In genomic region chr4:140701049-140701715, GRCm38 (mm10) we compare ENCODE assay signal across 8 mouse cellular contexts. TPM values are rescaled to one million over a fixed set of nuclear protein-coding genes. Genes with fewer than 3 reads are reported as not detected.
DNase-seq lines count a peak whose midpoint lies in the region; ATAC-seq lines count a peak whose summit lies in the region.

No protein-coding gene starts in this region.

- H3K27me3 ChIP-seq in hindbrain, embryonic 12.5 days: peaks cover 30% of the 10 kb centered on the region

- peak overlapping the region; percentile 96 for H3K9ac ChIP-seq in hindbrain, embryonic 12.5 days

- H3K36me3 ChIP-seq in hindbrain, embryonic 12.5 days: peaks cover 14% of the 10 kb centered on the region

- WGBS in hindbrain, embryonic 12.5 days: under 1% methylated on average over 61 of the region's 61 CpGs

- ATAC-seq in hindbrain, embryonic 12.5 days (ENCODE audit: low FRiP score): peak; percentile 60; the same call in 1 of the 2 replicates

- DNase-seq in Muller cell, postnatal 12 days (ENCODE audit: inconsistent ontology term): peak; percentile 91
- peak; percentile 85 for DNase-seq in cerebellum, adult 9-11 months
- DNase-seq in frontal cortex, postnatal 10 days (ENCODE audit: low spot score in 2 of 2): peak; percentile 53 to 73
- DNase-seq in layer of hippocampus, postnatal 36 days: peak; percentile 78 to 80
- peak; percentile 68 for DNase-seq in lung, postnatal 25 days (ENCODE audit: low spot score)
- peak; percentile 83 for DNase-seq in ovary, postnatal 36 days (ENCODE audit: low spot score)
- peak; percentile 70 to 83 for DNase-seq in thymus, postnatal 10 days (ENCODE audit: low spot score in 2 of 2)

- H3K4me2 ChIP-seq in hindbrain, embryonic 12.5 days (replicated peaks): peak overlapping the region; percentile 60

- H3K9me3 ChIP-seq in hindbrain, embryonic 12.5 days (replicated peaks): no peaks in the 10 kb centered on the region

- H3K27ac ChIP-seq in hindbrain, embryonic 12.5 days: peak overlapping the region; percentile 98

- peak overlapping the region; percentile 82 for H3K4me3 ChIP-seq in hindbrain, embryonic 12.5 days

- peaks cover 34% of the 10 kb centered on the region for H3K4me1 ChIP-seq in hindbrain, embryonic 12.5 days

RNA-seq across cellular contexts. Expression of gene Rcc2, which starts 0.8 kb away (rescaled TPM):
- polyA plus RNA-seq in hindbrain, embryonic 12.5 days (2016; fragmentation: Nextera tagmentation; extraction: Ambion mirVana): 94.4 and 97.8 TPM in 2 replicates
- total RNA-seq in layer of hippocampus, postnatal 36 days (2021): 10 to 100 TPM; 87.9 to 90.7 TPM

RNA-seq across cellular contexts. Expression of gene Arhgef10l, which starts 35.4 kb away (rescaled TPM):
- 31.2 and 31.7 TPM in 2 replicates for polyA plus RNA-seq in hindbrain, embryonic 12.5 days (2016; fragmentation: Nextera tagmentation; extraction: Ambion mirVana)
- 10 to 100 TPM; 41.7 to 43.9 TPM for total RNA-seq in layer of hippocampus, postnatal 36 days (2021)

RNA-seq across cellular contexts. Expression of gene Padi6, which starts 41.3 kb away (rescaled TPM):
- polyA plus RNA-seq in hindbrain, embryonic 12.5 days (2016; fragmentation: Nextera tagmentation; extraction: Ambion mirVana): 0.09 TPM in 1 of 2 replicates, not detected in the other
- total RNA-seq in layer of hippocampus, postnatal 36 days (2021): not detected

Comparison
In these comparisons a context has a peak if more than half of its experiments do, and no peak if none do; other contexts are left out.
1. Peak in every context shown above with its lines: DNase-seq, ATAC-seq, H3K4me3 ChIP-seq and H3K27ac ChIP-seq.